Mouse (Mus musculus) mouse embryonic stem cell (cell line): ENCODE results near the gene Ttc7.

Source experiments
- in situ Hi-C, 2 experiments: fragments of 300-500 bp; cut with MboI; formaldehyde crosslinking; loops; 1 replicate in 1 of 2; 3 replicates in 1 of 2; pipeline ENCODE4 v1.14.3; 2019 to 2020; ENCODE audit warnings: low sequenced_read_pairs in 2 of 2, low pct_unique_long_range_greater_than_20kb in 1 of 2, mixed read lengths in 1 of 2; ENCODE audit not compliant: unreplicated experiment in 1 of 2

Gene Ttc7

DNA sequence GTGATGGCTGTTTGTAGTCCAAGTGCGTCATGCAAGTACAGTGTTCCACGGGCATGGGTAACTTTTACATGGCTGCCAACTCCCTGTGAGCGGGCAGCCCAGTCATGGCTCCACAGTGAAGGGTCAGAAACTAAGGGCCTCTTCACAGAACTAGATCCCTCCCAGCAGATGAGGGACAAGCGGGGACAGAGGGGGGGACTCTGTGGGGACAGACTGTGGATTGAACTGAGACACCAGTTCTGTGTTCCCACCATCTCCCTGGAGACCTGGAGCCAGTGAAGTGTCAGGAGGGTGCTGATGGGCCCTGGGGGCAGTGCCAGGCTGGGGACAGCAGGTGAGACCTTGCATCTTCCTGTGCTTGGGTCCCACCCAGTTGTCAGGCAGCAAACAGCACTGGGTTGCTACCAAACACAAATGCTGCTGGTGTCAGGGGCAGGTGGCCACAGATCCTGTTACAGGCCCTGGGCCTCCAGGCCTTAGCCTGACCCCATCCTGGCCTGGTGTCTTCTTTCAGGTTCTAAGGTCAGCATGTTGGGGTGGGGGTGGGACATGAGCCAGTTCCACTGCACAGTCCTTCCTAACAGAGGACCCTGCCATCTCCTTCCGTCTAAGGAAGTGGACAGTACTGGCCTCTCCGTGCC, 94.3 kb downstream of the Ttc7 start:
- in situ Hi-C loops, result no loop called here

GRCm38 (mm10) chr17:87377536-87377935, 94.8 kb downstream of the Ttc7 start:
- in situ Hi-C loops, result no loop called here

DNA sequence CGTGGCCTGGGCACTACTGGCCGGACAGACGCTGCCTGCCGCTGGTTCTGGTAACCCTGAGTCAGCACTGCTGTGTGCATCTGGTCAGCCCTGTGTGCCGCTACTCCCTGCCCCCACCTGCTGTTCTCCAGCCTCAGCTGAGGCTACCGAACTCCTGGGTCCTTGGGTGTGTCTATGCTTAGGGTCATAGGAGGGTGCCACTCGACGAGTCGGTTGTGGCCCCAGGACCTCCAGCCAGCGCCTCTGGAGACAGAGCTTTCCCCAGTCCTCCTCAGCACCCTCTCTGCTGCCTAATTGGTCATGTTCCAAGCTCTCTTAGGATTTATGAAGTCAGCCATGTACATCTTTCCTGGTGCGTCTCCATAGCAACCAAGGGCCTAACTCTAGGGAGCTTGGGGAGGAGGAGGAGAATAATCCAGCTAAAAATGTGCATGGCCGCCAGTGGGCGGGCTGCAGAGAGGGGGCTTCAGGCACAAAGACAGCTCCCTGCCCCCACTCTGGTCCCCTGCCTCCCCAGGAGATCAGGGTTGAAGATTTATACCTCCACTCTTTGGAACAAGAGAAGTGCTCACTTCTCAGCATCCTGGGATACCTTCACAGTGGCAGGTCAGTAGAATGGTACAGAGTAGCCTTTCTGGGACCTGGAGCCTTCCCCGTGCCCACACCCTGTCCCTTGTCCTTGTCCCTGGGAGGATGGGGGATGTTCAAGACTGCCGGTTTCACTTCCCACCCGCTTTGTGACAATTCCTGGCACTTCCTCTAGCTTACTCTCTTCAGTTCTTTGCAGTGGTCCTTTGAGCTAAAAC, 95.9 kb downstream of the Ttc7 start:
- in situ Hi-C loops, result no loop called here

DNA sequence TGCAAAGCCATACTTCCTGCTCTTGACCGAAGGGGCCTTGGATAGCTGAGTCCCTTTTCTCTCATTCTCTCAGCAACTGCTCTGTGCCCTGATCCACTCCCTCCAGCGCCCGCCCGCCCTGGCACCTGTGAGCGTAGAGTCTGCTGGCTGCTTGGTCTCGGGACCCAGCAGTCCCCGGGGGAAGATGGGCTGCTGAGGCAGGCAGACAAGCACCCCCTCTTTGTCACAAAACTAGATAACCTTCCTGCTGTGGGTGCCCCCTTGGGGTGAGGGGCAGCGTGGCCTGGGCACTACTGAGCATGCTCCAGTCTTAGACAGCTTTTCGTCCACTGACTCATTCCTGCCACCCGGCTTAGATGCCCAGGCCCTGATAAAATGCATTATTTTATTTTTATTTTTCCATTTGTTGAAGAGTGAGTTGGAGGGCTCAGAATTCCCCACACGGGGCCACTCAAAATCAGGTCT, 96.5 kb downstream of the Ttc7 start:
- in situ Hi-C loops, result no loop called here

DNA sequence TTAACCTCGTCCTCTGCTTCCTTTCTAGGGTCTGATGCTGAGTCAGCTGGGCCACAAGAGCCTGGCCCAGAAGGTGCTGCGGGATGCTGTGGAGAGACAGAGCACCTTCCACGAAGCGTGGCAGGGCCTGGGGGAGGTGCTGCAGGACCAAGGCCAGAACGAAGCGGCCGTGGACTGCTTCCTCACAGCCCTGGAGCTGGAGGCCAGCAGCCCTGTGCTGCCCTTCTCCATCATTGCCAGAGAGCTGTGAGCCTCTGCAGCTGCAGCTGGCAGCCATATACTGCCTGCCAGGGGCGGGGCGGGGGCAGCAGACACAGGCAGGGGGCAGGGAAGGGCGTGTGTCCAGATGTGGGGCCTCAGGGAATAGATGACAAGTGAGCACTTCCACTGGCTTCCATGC, 97.1 kb downstream of the Ttc7 start:
- in situ Hi-C loops, result no loop called here

- in situ Hi-C loops, result no loop called here
These were observed 98.0 kb downstream of the Ttc7 start for GRCm38 (mm10) chr17:87380681-87381080.

GRCm38 (mm10) chr17:87385835-87386234, 103.1 kb downstream of the Ttc7 start:
- in situ Hi-C loops, result no loop called here

- in situ Hi-C loops, result no loop called here
These were observed 104.4 kb downstream of the Ttc7 start for GRCm38 (mm10) chr17:87387068-87387467.

DNA sequence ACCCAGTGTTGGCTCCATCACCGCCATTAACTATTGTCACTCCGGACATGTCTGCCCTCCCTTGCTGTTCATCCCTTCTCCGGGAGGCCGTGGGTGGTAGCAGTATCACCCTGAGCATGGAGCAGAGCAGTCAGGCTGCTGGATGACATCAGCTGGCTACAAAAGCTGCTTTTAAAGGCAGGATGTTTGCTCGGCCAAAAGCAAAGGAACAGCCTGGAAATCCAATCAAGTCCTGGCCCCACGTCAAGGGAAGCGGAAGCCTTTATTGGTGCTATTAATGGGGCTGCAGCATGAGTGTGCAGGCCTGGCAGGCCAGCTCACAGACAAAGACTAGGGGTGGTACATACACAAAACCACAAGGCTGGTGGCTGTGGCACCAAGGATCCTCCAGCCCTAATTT, 108.6 kb downstream of the Ttc7 start:
- in situ Hi-C loops, result no loop called here

DNA sequence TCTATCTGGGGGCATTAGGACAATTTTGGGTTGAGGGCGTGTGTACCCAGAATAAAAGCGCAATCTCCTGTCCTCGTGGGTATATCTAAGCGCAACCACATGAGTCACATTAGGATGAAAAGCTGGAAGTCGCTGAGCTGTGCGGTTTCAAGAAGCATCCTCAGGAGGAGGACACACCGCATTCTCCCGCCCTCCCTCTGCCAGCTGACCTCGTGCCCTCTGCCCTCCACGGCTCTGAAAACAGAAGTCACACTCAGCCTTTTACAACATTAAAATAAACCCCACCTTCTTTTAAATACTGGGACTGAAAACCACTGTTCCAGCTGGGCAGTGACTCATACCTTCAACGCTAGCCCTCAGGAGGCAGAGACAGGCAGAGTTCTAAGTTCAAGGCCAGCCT, 114.4 kb downstream of the Ttc7 start:
- in situ Hi-C loops, result no loop called here

- in situ Hi-C loops, result no loop called here
These were observed 119.8 kb downstream of the Ttc7 start for GRCm38 (mm10) chr17:87402444-87402843.

GRCm38 (mm10) chr17:87403462-87403861, 120.8 kb downstream of the Ttc7 start:
- in situ Hi-C loops, result no loop called here

DNA sequence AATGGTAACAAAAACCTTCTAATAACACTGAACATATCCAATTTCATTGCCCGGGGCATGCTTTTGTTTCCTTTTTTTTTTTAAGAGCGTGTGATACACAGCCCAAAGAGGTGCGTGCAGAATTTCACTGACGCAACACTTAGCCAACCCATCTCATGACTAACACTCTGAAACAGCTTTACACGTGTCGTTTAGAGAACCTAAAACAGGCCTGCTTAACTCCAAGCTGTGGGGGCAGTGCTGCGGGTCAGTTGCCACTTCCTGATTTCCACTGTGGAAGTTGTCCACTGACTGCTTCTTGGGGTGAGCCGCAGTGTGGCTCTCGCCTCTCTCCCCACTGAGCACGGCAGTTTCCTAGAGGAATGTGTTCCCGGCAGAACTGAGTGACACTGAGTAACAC, 122.9 kb downstream of the Ttc7 start:
- in situ Hi-C loops, result no loop called here

- in situ Hi-C loops, result no loop called here
These were observed 124.0 kb downstream of the Ttc7 start for GRCm38 (mm10) chr17:87406646-87407045.

GRCm38 (mm10) chr17:87418082-87418481, 135.4 kb downstream of the Ttc7 start:
- in situ Hi-C loops, result no loop called here

DNA sequence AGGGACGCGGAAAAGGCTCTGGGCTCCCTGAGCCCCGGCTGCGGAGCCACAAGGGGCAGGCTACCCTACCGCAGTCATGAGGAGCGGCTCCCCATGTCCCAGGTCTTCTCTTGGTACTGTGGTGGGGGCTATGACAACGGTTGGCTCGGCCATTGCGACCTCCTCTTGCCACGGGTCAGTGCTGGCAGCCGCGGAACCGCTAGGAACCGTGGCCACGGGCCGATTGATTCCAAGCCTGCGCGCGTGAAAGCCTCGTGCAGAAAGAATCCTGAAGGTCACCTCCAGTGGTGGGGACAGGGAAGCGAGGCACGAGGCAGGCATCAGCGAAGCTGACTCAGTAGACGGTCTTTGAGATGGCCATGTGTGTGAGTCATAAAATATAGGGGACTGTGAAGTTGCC, 144.8 kb downstream of the Ttc7 start, which contains the start of gene Stpg4:
Gene Stpg4 (minus strand): TSS at position 231 of the 400 bp plus-strand sequence.
- in situ Hi-C loops, result no loop called here

DNA sequence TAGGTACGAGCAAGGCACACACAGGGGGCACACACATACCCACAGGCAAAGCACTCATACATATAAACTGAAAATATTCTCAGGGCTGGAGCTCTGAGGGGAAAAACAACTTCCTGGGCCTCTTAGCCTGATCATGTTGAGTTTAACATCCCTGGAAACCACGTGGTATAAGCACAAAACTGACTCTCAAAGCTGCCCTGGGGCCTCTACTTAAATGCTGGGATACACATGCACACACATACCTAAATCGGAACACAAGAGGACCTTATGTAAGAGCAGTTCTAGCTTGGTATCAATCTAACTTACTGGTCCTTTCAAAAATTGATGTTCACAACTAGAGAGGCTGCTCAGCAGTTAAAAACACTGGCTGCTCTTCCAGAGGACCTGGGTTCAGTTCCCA, 146.7 kb downstream of the Ttc7 start:
- in situ Hi-C loops, result no loop called here
